15 mouse cellular contexts compared by ENCODE assay signal in the genomic region with DNA sequence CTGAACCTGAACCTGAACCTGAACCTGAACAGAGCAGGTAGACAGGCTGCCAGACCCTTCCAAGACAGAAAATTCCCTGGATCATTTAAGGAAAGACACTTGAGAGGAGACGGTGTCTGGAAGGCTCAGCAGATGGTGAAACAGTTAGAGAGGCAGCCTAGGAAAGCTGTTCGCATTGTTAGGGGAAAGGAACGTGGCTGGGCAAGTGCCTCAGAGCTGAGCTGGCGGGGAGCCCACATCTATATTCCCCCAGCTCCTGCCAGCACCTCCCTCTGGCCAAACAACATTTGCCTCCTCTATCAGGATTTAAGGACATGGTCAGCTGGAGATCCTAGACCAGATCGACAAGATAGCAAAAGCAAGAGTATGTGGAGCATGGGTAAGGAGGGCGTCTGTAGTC. TPM values are rescaled to one million over a fixed set of nuclear protein-coding genes. Genes with fewer than 3 reads are reported as not detected.
A peak's percentile ranks its signal among the peaks of the same experiment; 100 is the strongest.
DNase-seq lines count a peak whose midpoint lies in the region; ATAC-seq lines count a peak whose summit lies in the region.
"Had no signal": no experiment of that assay in that cellular context is flagged by ENCODE, and none has a peak within 500 bp of the region (broad histone marks: within the 10 kb centered on the region; RNA-seq: fewer than 3 reads in every experiment).

No protein-coding gene starts in this region.

- peak; percentile 19 for DNase-seq in Muller cell, postnatal 12 days (ENCODE audit: inconsistent ontology term)
- DNase-seq in adipocyte (ENCODE audit: low spot score): peak; percentile 68
- no peak for DNase-seq in spleen, postnatal 10 days (ENCODE audit: low spot score in 2 of 2)
- DNase-seq in ovary, adult 18-20 months (ENCODE audit: low spot score): no peak
- no peak for DNase-seq in retina, postnatal 1 day
- DNase-seq: gastrocnemius, postnatal 14 days; kidney, postnatal 25 days; thymus, postnatal 36 days had no signal

- WGBS in heart, embryonic 14.5 days: 60% methylated on average over 6 of the region's 6 CpGs
- WGBS in heart, embryonic 11.5 days (ENCODE audit: insufficient replicate concordance): 67% methylated on average over 6 of the region's 6 CpGs
- WGBS in lung, embryonic 15.5 days: 48% methylated on average over 6 of the region's 6 CpGs

- no peaks in the 10 kb centered on the region for H3K36me3 ChIP-seq in heart, embryonic 14.5 days (ENCODE audit: control insufficient read depth, insufficient read depth, low read length)
- no peaks in the 10 kb centered on the region for H3K36me3 ChIP-seq in heart, embryonic 11.5 days (ENCODE audit: control insufficient read depth, insufficient read depth, low read length)
- no peaks in the 10 kb centered on the region for H3K36me3 ChIP-seq in lung, embryonic 15.5 days
- H3K36me3 ChIP-seq: embryonic facial prominence, embryonic 15.5 days; hindbrain, embryonic 10.5 days; limb, embryonic 15.5 days; midbrain, embryonic 10.5 days had no signal

- H3K27ac ChIP-seq in heart, embryonic 14.5 days (replicated peaks in 1 of 2; ENCODE audit: control insufficient read depth in 1 of 2, insufficient read depth in 1 of 2, low read depth in 2 of 2, low read length in 2 of 2): peak overlapping the region; percentile 42 to 45
- no peak overlapping the region for H3K27ac ChIP-seq in heart, embryonic 11.5 days (ENCODE audit: low read depth, low read length)
- peak overlapping the region; percentile 95 for H3K27ac ChIP-seq in lung, embryonic 15.5 days
- H3K27ac ChIP-seq: embryonic facial prominence, embryonic 15.5 days; hindbrain, embryonic 10.5 days; limb, embryonic 15.5 days; midbrain, embryonic 10.5 days had no signal

- no peaks in the 10 kb centered on the region for H3K27me3 ChIP-seq in heart, embryonic 14.5 days (ENCODE audit: control insufficient read depth, insufficient read depth, low read length)
- H3K27me3 ChIP-seq in heart, embryonic 11.5 days (ENCODE audit: control insufficient read depth, insufficient read depth, low read length): no peaks in the 10 kb centered on the region
- no peaks in the 10 kb centered on the region for H3K27me3 ChIP-seq in lung, embryonic 15.5 days
- H3K27me3 ChIP-seq: embryonic facial prominence, embryonic 15.5 days; limb, embryonic 15.5 days had no signal

- H3K9me3 ChIP-seq in heart, embryonic 14.5 days (ENCODE audit: control insufficient read depth, low read length): no peaks in the 10 kb centered on the region
- no peaks in the 10 kb centered on the region for H3K9me3 ChIP-seq in heart, embryonic 11.5 days (replicated peaks; ENCODE audit: control insufficient read depth, low read length)
- no peaks in the 10 kb centered on the region for H3K9me3 ChIP-seq in lung, embryonic 15.5 days
- H3K9me3 ChIP-seq: embryonic facial prominence, embryonic 15.5 days; hindbrain, embryonic 10.5 days; limb, embryonic 15.5 days; midbrain, embryonic 10.5 days had no signal

- H3K4me1 ChIP-seq in heart, embryonic 14.5 days (ENCODE audit: control insufficient read depth in 2 of 2, insufficient read depth in 2 of 2, low read length in 2 of 2): peaks cover 23 to 26% of the 10 kb centered on the region in 2 experiments
- peaks cover 15% of the 10 kb centered on the region for H3K4me1 ChIP-seq in heart, embryonic 11.5 days (ENCODE audit: control insufficient read depth, insufficient read depth, low read length)
- peaks cover 22% of the 10 kb centered on the region for H3K4me1 ChIP-seq in lung, embryonic 15.5 days
- H3K4me1 ChIP-seq: limb, embryonic 15.5 days had no signal

- H3K4me3 ChIP-seq in heart, embryonic 14.5 days (ENCODE audit: control insufficient read depth in 1 of 2, insufficient read depth in 1 of 2, low read depth in 1 of 2, low read length in 2 of 2): no peak overlapping the region
- H3K4me3 ChIP-seq in heart, embryonic 11.5 days (ENCODE audit: low read depth, low read length): no peak overlapping the region
- H3K4me3 ChIP-seq in lung, embryonic 15.5 days: no peak overlapping the region
- H3K4me3 ChIP-seq: embryonic facial prominence, embryonic 15.5 days; hindbrain, embryonic 10.5 days; limb, embryonic 15.5 days; midbrain, embryonic 10.5 days had no signal

- H3K9ac ChIP-seq in heart, embryonic 14.5 days (ENCODE audit: low read length): no peak overlapping the region
- no peak overlapping the region for H3K9ac ChIP-seq in heart, embryonic 11.5 days (ENCODE audit: low read depth, low read length)
- no peak overlapping the region for H3K9ac ChIP-seq in lung, embryonic 15.5 days
- H3K9ac ChIP-seq: embryonic facial prominence, embryonic 15.5 days; limb, embryonic 15.5 days had no signal

- no peak for ATAC-seq in heart, embryonic 14.5 days (ENCODE audit: insufficient number of reproducible peaks, insufficient read depth, low FRiP score, low read depth)
- no peak for ATAC-seq in heart, embryonic 11.5 days (replicated peaks; ENCODE audit: insufficient number of reproducible peaks, low FRiP score, low TSS enrichment)
- ATAC-seq in lung, embryonic 15.5 days (ENCODE audit: borderline replicate concordance, extremely low read depth, low FRiP score, low TSS enrichment): peak; percentile 72

- H3K4me2 ChIP-seq in heart, embryonic 14.5 days (ENCODE audit: low read length): no peak overlapping the region
- no peak overlapping the region for H3K4me2 ChIP-seq in heart, embryonic 11.5 days
- H3K4me2 ChIP-seq in lung, embryonic 15.5 days: no peak overlapping the region
- H3K4me2 ChIP-seq: embryonic facial prominence, embryonic 15.5 days; limb, embryonic 15.5 days had no signal

RNA-seq across cellular contexts. Expression of a gene that starts 10.2 kb away (rescaled TPM):
- polyA plus RNA-seq in heart, embryonic 14.5 days (2014; fragmentation: Nextera tagmentation; extraction: Ambion mirVana): 26.6 and 34.0 TPM in 2 replicates
- polyA plus RNA-seq in heart, embryonic 11.5 days (2014; fragmentation: Nextera tagmentation; extraction: Ambion mirVana): 34.6 and 37.8 TPM in 2 replicates
- 57.6 and 60.4 TPM in 2 replicates for polyA plus RNA-seq in lung, embryonic 15.5 days (2015; fragmentation: Nextera tagmentation; extraction: Ambion mirVana)

Comparison
In these comparisons a context has a peak if more than half of its experiments do, and no peak if none do; other contexts are left out.
1. DNase-seq: peak in Muller cell, postnatal 12 days (single experiment) and adipocyte (single experiment); none in spleen, postnatal 10 days (0 of 2), ovary, adult 18-20 months (single experiment) and retina, postnatal 1 day (single experiment).